Mouse (Mus musculus) adrenal gland, postnatal 14 days (tissue): Measurements from ENCODE around the gene Phyhipl. TPM values are rescaled to one million over a fixed set of nuclear protein-coding genes. Genes with fewer than 3 reads are reported as not detected.

Experiments
- DNase-seq: peaks from one replicate; pipeline ENCODE4 v3.0.0; 2021; ENCODE audit warnings: mixed read lengths
- total RNA-seq: library from RNA; stranded (reverse); gene quantifications from 2 replicates; pipeline ENCODE4 v1.2.3, GENCODE M21; 2021

Gene Phyhipl
- total RNA-seq, 1 experiment from 2014 or later = 3.4 TPM

- no peak for DNase-seq
Observed at GRCm38 (mm10) chr10:70635261-70635660, 20.5 kb downstream of the Phyhipl start.

- DNase-seq = no peak
Observed at GRCm38 (mm10) chr10:70631142-70631541, 24.6 kb downstream of the Phyhipl start.

GRCm38 (mm10) chr10:70623461-70623860, 32.3 kb downstream of the Phyhipl start:
- DNase-seq = no peak

- DNase-seq = no peak
Observed at GRCm38 (mm10) chr10:70616377-70616776, 39.4 kb downstream of the Phyhipl start.

- DNase-seq = no peak
Observed at GRCm38 (mm10) chr10:70611633-70612032, 44.1 kb downstream of the Phyhipl start.

GRCm38 (mm10) chr10:70599925-70600305, 55.9 kb downstream of the Phyhipl start:
- no peak for DNase-seq

GRCm38 (mm10) chr10:70599126-70599924, 56.4 kb downstream of the Phyhipl start:
- DNase-seq = peak; percentile 81

GRCm38 (mm10) chr10:70598516-70599125, 57.1 kb downstream of the Phyhipl start:
- peak; percentile 41 for DNase-seq

GRCm38 (mm10) chr10:70598081-70598515, 57.7 kb downstream of the Phyhipl start:
- peak; percentile 68 for DNase-seq

- DNase-seq = peak; percentile 38
Observed at GRCm38 (mm10) chr10:70594007-70594406, 61.8 kb downstream of the Phyhipl start.

- DNase-seq = no peak
Observed at GRCm38 (mm10) chr10:70586876-70587405, 68.8 kb downstream of the Phyhipl start.

GRCm38 (mm10) chr10:70584171-70584570, 71.6 kb downstream of the Phyhipl start:
- no peak for DNase-seq

- no peak for DNase-seq
Observed at GRCm38 (mm10) chr10:70581556-70582211, 74.1 kb downstream of the Phyhipl start.

- DNase-seq = peak; percentile 85
Observed at GRCm38 (mm10) chr10:70563636-70564035, 92.1 kb downstream of the Phyhipl start.

GRCm38 (mm10) chr10:70552531-70552930, 103.2 kb downstream of the Phyhipl start:
- DNase-seq = no peak

GRCm38 (mm10) chr10:70542857-70543256, 112.9 kb downstream of the Phyhipl start:
- DNase-seq = no peak

GRCm38 (mm10) chr10:70540456-70541195, 115.1 kb downstream of the Phyhipl start:
- DNase-seq = peak; percentile 41

GRCm38 (mm10) chr10:70539251-70539650, 116.5 kb downstream of the Phyhipl start:
- no peak for DNase-seq

GRCm38 (mm10) chr10:70537694-70538093, 118.1 kb downstream of the Phyhipl start:
- DNase-seq = no peak

- DNase-seq = no peak
Observed at GRCm38 (mm10) chr10:70535401-70535800, 120.4 kb downstream of the Phyhipl start.

- no peak for DNase-seq
Observed at GRCm38 (mm10) chr10:70534571-70534970, 121.2 kb downstream of the Phyhipl start.

GRCm38 (mm10) chr10:70533986-70534385, 121.8 kb downstream of the Phyhipl start:
- no peak for DNase-seq
